Mouse (Mus musculus): ENCODE results near the gene Wars2. TPM values are rescaled to one million over a fixed set of nuclear protein-coding genes. Genes with fewer than 3 reads are reported as not detected.
A peak's percentile ranks its signal among the peaks of the same experiment; 100 is the strongest.

Wars2 gene
- 6.9 and 8.2 TPM in 2 replicates for polyA plus RNA-seq (2016; fragmentation: Nextera tagmentation; extraction: Ambion mirVana)

GRCm38 (mm10) chr3:99140940-99141854 is at the start of gene Wars2:
TSS of gene Wars2 (plus strand) at chr3:99141068.
- peaks cover 3% of the 10 kb centered on the region; the same call in 1 of the 2 replicates for H3K4me1 ChIP-seq
- no peaks in the 10 kb centered on the region for H3K9me3 ChIP-seq
- peak; percentile 96 for DNase-seq (ENCODE audit: low spot score)
- H3K36me3 ChIP-seq, result no peaks in the 10 kb centered on the region
- under 1% methylated on average over 57 of the region's 57 CpGs for WGBS
- H3K27ac ChIP-seq, result peak within 1 kb of the TSS; percentile 93
- peak within 1 kb of the TSS; percentile 70 for H3K4me3 ChIP-seq
- H3K27me3 ChIP-seq (ENCODE audit: insufficient read depth, poor library complexity, severe bottlenecking), result no peaks in the 10 kb centered on the region

GRCm38 (mm10) chr3:99096816-99097215 is 44.1 kb upstream of the Wars2 start:
- WGBS, result 64% methylated on average over 3 of the region's 3 CpGs
- no peaks in the 10 kb centered on the region for H3K27me3 ChIP-seq (ENCODE audit: insufficient read depth, poor library complexity, severe bottlenecking)
- no peak for DNase-seq (ENCODE audit: low spot score)
- no peak overlapping the region for H3K27ac ChIP-seq
- no peaks in the 10 kb centered on the region for H3K9me3 ChIP-seq
- no peak overlapping the region for H3K4me3 ChIP-seq
- no peaks in the 10 kb centered on the region for H3K36me3 ChIP-seq
- H3K4me1 ChIP-seq, result no peaks in the 10 kb centered on the region

- H3K9me3 ChIP-seq, result no peaks in the 10 kb centered on the region
- H3K27me3 ChIP-seq (ENCODE audit: insufficient read depth, poor library complexity, severe bottlenecking), result no peaks in the 10 kb centered on the region
- no peak for DNase-seq (ENCODE audit: low spot score)
- no peak overlapping the region for H3K4me3 ChIP-seq
- H3K27ac ChIP-seq, result no peak overlapping the region
- H3K36me3 ChIP-seq, result no peaks in the 10 kb centered on the region
- H3K4me1 ChIP-seq, result no peaks in the 10 kb centered on the region
- 63% methylated on average over 9 of the region's 9 CpGs for WGBS
These were observed 30.3 kb upstream of the Wars2 start for GRCm38 (mm10) chr3:99110353-99111213.

- H3K9me3 ChIP-seq, result no peaks in the 10 kb centered on the region
- H3K27ac ChIP-seq, result no peak overlapping the region
- H3K27me3 ChIP-seq (ENCODE audit: insufficient read depth, poor library complexity, severe bottlenecking), result no peaks in the 10 kb centered on the region
- H3K4me3 ChIP-seq, result no peak overlapping the region
- no peaks in the 10 kb centered on the region for H3K4me1 ChIP-seq
- no peaks in the 10 kb centered on the region for H3K36me3 ChIP-seq
- WGBS, result 80% methylated on average over 5 of the region's 5 CpGs
- no peak for DNase-seq (ENCODE audit: low spot score)
These were observed 29.7 kb upstream of the Wars2 start for GRCm38 (mm10) chr3:99111214-99111608.

GRCm38 (mm10) chr3:99113266-99113837 is 27.5 kb upstream of the Wars2 start:
- WGBS, result 75% methylated on average over 7 of the region's 7 CpGs
- no peak overlapping the region for H3K27ac ChIP-seq

GRCm38 (mm10) chr3:99120942-99121341 is 19.9 kb upstream of the Wars2 start:
- 42% methylated on average over 2 of the region's 2 CpGs for WGBS
- Histone ChIP-seq H3K9me3 (no peaks in the 10 kb centered on the region), H3K27ac (no peak overlapping the region), H3K27me3 (ENCODE audit: insufficient read depth, poor library complexity, severe bottlenecking) (no peaks in the 10 kb centered on the region), H3K4me1 (no peaks in the 10 kb centered on the region), H3K4me3 (no peak overlapping the region), H3K36me3 (no peaks in the 10 kb centered on the region)
- no peak for DNase-seq (ENCODE audit: low spot score)

More at GRCm38 (mm10) chr3:99113266-99113837, 27.5 kb upstream of the Wars2 start:
- H3K36me3 ChIP-seq, result no peaks in the 10 kb centered on the region
- DNase-seq (ENCODE audit: low spot score), result no peak
- H3K9me3 ChIP-seq, result no peaks in the 10 kb centered on the region
- H3K4me1 ChIP-seq, result no peaks in the 10 kb centered on the region
- H3K4me3 ChIP-seq, result no peak overlapping the region
- H3K27me3 ChIP-seq (ENCODE audit: insufficient read depth, poor library complexity, severe bottlenecking), result no peaks in the 10 kb centered on the region

GRCm38 (mm10) chr3:99130521-99130920 is 10.3 kb upstream of the Wars2 start:
- no peaks in the 10 kb centered on the region for H3K27me3 ChIP-seq (ENCODE audit: insufficient read depth, poor library complexity, severe bottlenecking)
- no peak for DNase-seq (ENCODE audit: low spot score)
- H3K4me3 ChIP-seq, result no peak overlapping the region
- H3K4me1 ChIP-seq, result no peaks in the 10 kb centered on the region
- H3K9me3 ChIP-seq, result no peaks in the 10 kb centered on the region
- H3K27ac ChIP-seq, result no peak overlapping the region
- no peaks in the 10 kb centered on the region for H3K36me3 ChIP-seq
- 69% methylated on average over 1 of the region's 1 CpGs for WGBS

- Histone ChIP-seq H3K27me3 (ENCODE audit: insufficient read depth, poor library complexity, severe bottlenecking) (no peaks in the 10 kb centered on the region), H3K4me1 (no peaks in the 10 kb centered on the region), H3K36me3 (no peaks in the 10 kb centered on the region), H3K4me3 (no peak overlapping the region), H3K27ac (no peak overlapping the region), H3K9me3 (no peaks in the 10 kb centered on the region)
- 82% methylated on average over 4 of the region's 4 CpGs for WGBS
- no peak for DNase-seq (ENCODE audit: low spot score)
These were observed 8.9 kb upstream of the Wars2 start for GRCm38 (mm10) chr3:99131973-99132372.

- no peaks in the 10 kb centered on the region for H3K36me3 ChIP-seq
- no peaks in the 10 kb centered on the region for H3K4me1 ChIP-seq
- 92% methylated on average over 4 of the region's 4 CpGs for WGBS
These were observed 7.0 kb upstream of the Wars2 start for GRCm38 (mm10) chr3:99133913-99134312.

GRCm38 (mm10) chr3:99147886-99148285 is 7.0 kb downstream of the Wars2 start:
- no peak for DNase-seq (ENCODE audit: low spot score)
- H3K27ac ChIP-seq, result no peak overlapping the region
- no peaks in the 10 kb centered on the region for H3K27me3 ChIP-seq (ENCODE audit: insufficient read depth, poor library complexity, severe bottlenecking)
- no peaks in the 10 kb centered on the region for H3K4me1 ChIP-seq
- no peaks in the 10 kb centered on the region for H3K9me3 ChIP-seq
- WGBS, result 72% methylated on average over 3 of the region's 3 CpGs
- H3K36me3 ChIP-seq, result no peaks in the 10 kb centered on the region
- no peak overlapping the region for H3K4me3 ChIP-seq

More at GRCm38 (mm10) chr3:99133913-99134312, 7.0 kb upstream of the Wars2 start:
- no peak overlapping the region for H3K4me3 ChIP-seq
- DNase-seq (ENCODE audit: low spot score), result no peak
- no peak overlapping the region for H3K27ac ChIP-seq
- H3K9me3 ChIP-seq, result no peaks in the 10 kb centered on the region
- no peaks in the 10 kb centered on the region for H3K27me3 ChIP-seq (ENCODE audit: insufficient read depth, poor library complexity, severe bottlenecking)

GRCm38 (mm10) chr3:99149035-99149434 is 8.2 kb downstream of the Wars2 start:
- WGBS, result 51% methylated on average over 3 of the region's 3 CpGs

GRCm38 (mm10) chr3:99156286-99156685 is 15.4 kb downstream of the Wars2 start:
- no peaks in the 10 kb centered on the region for H3K4me1 ChIP-seq
- DNase-seq (ENCODE audit: low spot score), result no peak
- no peak overlapping the region for H3K4me3 ChIP-seq
- no peak overlapping the region for H3K27ac ChIP-seq
- H3K9me3 ChIP-seq, result 0 out of 2 replicates have a peak, but pooled peaks cover 6% of the 10 kb centered on the region
- no peaks in the 10 kb centered on the region for H3K27me3 ChIP-seq (ENCODE audit: insufficient read depth, poor library complexity, severe bottlenecking)
- 87% methylated on average over 4 of the region's 4 CpGs for WGBS
- 0 out of 2 replicates have a peak, but pooled peaks cover 5% of the 10 kb centered on the region for H3K36me3 ChIP-seq

More at GRCm38 (mm10) chr3:99149035-99149434, 8.2 kb downstream of the Wars2 start:
- Histone ChIP-seq H3K36me3 (no peaks in the 10 kb centered on the region), H3K4me1 (no peaks in the 10 kb centered on the region), H3K4me3 (no peak overlapping the region), H3K27ac (no peak overlapping the region), H3K27me3 (ENCODE audit: insufficient read depth, poor library complexity, severe bottlenecking) (no peaks in the 10 kb centered on the region), H3K9me3 (no peaks in the 10 kb centered on the region)
- DNase-seq (ENCODE audit: low spot score), result no peak
